Mouse (Mus musculus): ENCODE measurements around the gene Satb2. TPM values are rescaled to one million over a fixed set of nuclear protein-coding genes. Genes with fewer than 3 reads are reported as not detected.
"Not testable (repeated sequence)": the region's sequence is repeated elsewhere in the genome, so short reads cannot be mapped to it uniquely, and the experiment has no call there.

The Satb2 gene
- polyA plus RNA-seq, 1 experiment from 2014 or later = 0.96 TPM

- WGBS = 67% methylated on average over 7 of the region's 7 CpGs
- Histone ChIP-seq H3K4me1 (replicated peaks; ENCODE audit: control insufficient read depth, insufficient read depth, low read length) (no peaks in the 10 kb centered on the region), H3K9me3 (ENCODE audit: control insufficient read depth, low read length) (no peaks in the 10 kb centered on the region), H3K4me3 (replicated peaks; ENCODE audit: low read length) (no peak overlapping the region), H3K27ac (no peak overlapping the region), H3K27me3 (ENCODE audit: control insufficient read depth, insufficient read depth, low read length) (no peaks in the 10 kb centered on the region), H3K36me3 (replicated peaks; ENCODE audit: control insufficient read depth, insufficient read depth) (no peaks in the 10 kb centered on the region), H3K4me2 (replicated peaks) (no peak overlapping the region), H3K9ac (no peak overlapping the region)
- ATAC-seq (ENCODE audit: low FRiP score) (no peak), DNase-seq (ENCODE audit: low spot score) (no peak)
These were observed 177.8 kb downstream of the Satb2 start for GRCm38 (mm10) chr1:56800611-56801010.

- Histone ChIP-seq H3K36me3 (replicated peaks; ENCODE audit: control insufficient read depth, insufficient read depth) (no peaks in the 10 kb centered on the region), H3K9me3 (ENCODE audit: control insufficient read depth, low read length) (no peaks in the 10 kb centered on the region), H3K4me2 (replicated peaks) (no peak overlapping the region), H3K4me3 (replicated peaks; ENCODE audit: low read length) (no peak overlapping the region), H3K27me3 (ENCODE audit: control insufficient read depth, insufficient read depth, low read length) (no peaks in the 10 kb centered on the region), H3K9ac (no peak overlapping the region), H3K27ac (no peak overlapping the region), H3K4me1 (replicated peaks; ENCODE audit: control insufficient read depth, insufficient read depth, low read length) (no peaks in the 10 kb centered on the region)
- WGBS = 87% methylated on average over 19 of the region's 19 CpGs
- DNase-seq (ENCODE audit: low spot score) (no peak), ATAC-seq (ENCODE audit: low FRiP score) (no peak)
These were observed 183.3 kb downstream of the Satb2 start for GRCm38 (mm10) chr1:56795016-56795608.

- no peaks in the 10 kb centered on the region for H3K36me3 ChIP-seq (replicated peaks; ENCODE audit: control insufficient read depth, insufficient read depth)
- H3K9me3 ChIP-seq (ENCODE audit: control insufficient read depth, low read length) = no peaks in the 10 kb centered on the region
- 87% methylated on average over 2 of the region's 2 CpGs for WGBS
- H3K4me1 ChIP-seq (replicated peaks; ENCODE audit: control insufficient read depth, insufficient read depth, low read length) = no peaks in the 10 kb centered on the region
- H3K27me3 ChIP-seq (ENCODE audit: control insufficient read depth, insufficient read depth, low read length) = no peaks in the 10 kb centered on the region
- no peak overlapping the region for H3K4me3 ChIP-seq (replicated peaks; ENCODE audit: low read length)
- H3K4me2 ChIP-seq (replicated peaks) = no peak overlapping the region
- no peak overlapping the region for H3K27ac ChIP-seq
- H3K9ac ChIP-seq = no peak overlapping the region
- ATAC-seq (ENCODE audit: low FRiP score) (no peak), DNase-seq (ENCODE audit: low spot score) (no peak)
These were observed 188.8 kb downstream of the Satb2 start for GRCm38 (mm10) chr1:56789641-56790040.

GRCm38 (mm10) chr1:56782139-56782538, 196.3 kb downstream of the Satb2 start:
- not testable (repeated sequence) for H3K4me1 ChIP-seq (replicated peaks; ENCODE audit: control insufficient read depth, insufficient read depth, low read length); H3K4me2 ChIP-seq (replicated peaks); H3K27ac ChIP-seq; H3K9me3 ChIP-seq (ENCODE audit: control insufficient read depth, low read length); H3K27me3 ChIP-seq (ENCODE audit: control insufficient read depth, insufficient read depth, low read length); H3K4me3 ChIP-seq (replicated peaks; ENCODE audit: low read length); DNase-seq (ENCODE audit: low spot score); H3K9ac ChIP-seq; H3K36me3 ChIP-seq (replicated peaks; ENCODE audit: control insufficient read depth, insufficient read depth)
- ATAC-seq (ENCODE audit: low FRiP score) = peak; percentile 71; the same call in 1 of the 2 replicates
- WGBS = 97% methylated on average over 13 of the region's 13 CpGs

- no peak overlapping the region for H3K9ac ChIP-seq
- WGBS = 74% methylated on average over 1 of the region's 1 CpGs
- 0 out of 2 replicates have a peak, but pooled peaks cover 5% of the 10 kb centered on the region for H3K9me3 ChIP-seq (ENCODE audit: control insufficient read depth, low read length)
- no peak overlapping the region for H3K4me2 ChIP-seq (replicated peaks)
- ATAC-seq (ENCODE audit: low FRiP score) (no peak), DNase-seq (ENCODE audit: low spot score) (no peak)
- no peaks in the 10 kb centered on the region for H3K4me1 ChIP-seq (replicated peaks; ENCODE audit: control insufficient read depth, insufficient read depth, low read length)
- H3K27ac ChIP-seq = no peak overlapping the region
- no peaks in the 10 kb centered on the region for H3K27me3 ChIP-seq (ENCODE audit: control insufficient read depth, insufficient read depth, low read length)
- no peaks in the 10 kb centered on the region for H3K36me3 ChIP-seq (replicated peaks; ENCODE audit: control insufficient read depth, insufficient read depth)
- no peak overlapping the region for H3K4me3 ChIP-seq (replicated peaks; ENCODE audit: low read length)
These were observed 214.2 kb downstream of the Satb2 start for GRCm38 (mm10) chr1:56764205-56764604.

GRCm38 (mm10) chr1:56761512-56761911, 216.9 kb downstream of the Satb2 start:
- DNase-seq (ENCODE audit: low spot score) = no peak
- no peak overlapping the region for H3K27ac ChIP-seq
- no peaks in the 10 kb centered on the region for H3K36me3 ChIP-seq (replicated peaks; ENCODE audit: control insufficient read depth, insufficient read depth)
- no peaks in the 10 kb centered on the region for H3K27me3 ChIP-seq (ENCODE audit: control insufficient read depth, insufficient read depth, low read length)
- H3K4me1 ChIP-seq (replicated peaks; ENCODE audit: control insufficient read depth, insufficient read depth, low read length) = no peaks in the 10 kb centered on the region
- WGBS = 95% methylated on average over 1 of the region's 1 CpGs
- H3K9me3 ChIP-seq (ENCODE audit: control insufficient read depth, low read length) = 0 out of 2 replicates have a peak, but pooled peaks cover 5% of the 10 kb centered on the region
- H3K4me2 ChIP-seq (replicated peaks) = no peak overlapping the region
- H3K4me3 ChIP-seq (replicated peaks; ENCODE audit: low read length) = no peak overlapping the region
- ATAC-seq (ENCODE audit: low FRiP score) = no peak
- no peak overlapping the region for H3K9ac ChIP-seq

- Histone ChIP-seq H3K27ac (no peak overlapping the region), H3K4me1 (replicated peaks; ENCODE audit: control insufficient read depth, insufficient read depth, low read length) (no peaks in the 10 kb centered on the region), H3K4me3 (replicated peaks; ENCODE audit: low read length) (no peak overlapping the region), H3K36me3 (replicated peaks; ENCODE audit: control insufficient read depth, insufficient read depth) (no peaks in the 10 kb centered on the region), H3K4me2 (replicated peaks) (no peak overlapping the region), H3K9ac (no peak overlapping the region), H3K27me3 (ENCODE audit: control insufficient read depth, insufficient read depth, low read length) (no peaks in the 10 kb centered on the region), H3K9me3 (ENCODE audit: control insufficient read depth, low read length) (peaks cover 3% of the 10 kb centered on the region; the same call in 1 of the 2 replicates)
- ATAC-seq (ENCODE audit: low FRiP score) (no peak), DNase-seq (ENCODE audit: low spot score) (no peak)
- WGBS = 48% methylated on average over 1 of the region's 1 CpGs
These were observed 225.2 kb downstream of the Satb2 start for GRCm38 (mm10) chr1:56753283-56753682.

GRCm38 (mm10) chr1:56750693-56751092, 227.8 kb downstream of the Satb2 start:
- 92% methylated on average over 2 of the region's 2 CpGs for WGBS
- no peak for ATAC-seq (ENCODE audit: low FRiP score)
- H3K9ac ChIP-seq = no peak overlapping the region

GRCm38 (mm10) chr1:56749629-56750311, 228.7 kb downstream of the Satb2 start:
- Histone ChIP-seq H3K27me3 (ENCODE audit: control insufficient read depth, insufficient read depth, low read length) (no peaks in the 10 kb centered on the region), H3K27ac (no peak overlapping the region)
- 81% methylated on average over 16 of the region's 16 CpGs for WGBS

More at GRCm38 (mm10) chr1:56750693-56751092, 227.8 kb downstream of the Satb2 start:
- Histone ChIP-seq H3K4me3 (replicated peaks; ENCODE audit: low read length) (no peak overlapping the region), H3K27ac (no peak overlapping the region), H3K4me1 (replicated peaks; ENCODE audit: control insufficient read depth, insufficient read depth, low read length) (no peaks in the 10 kb centered on the region), H3K9me3 (ENCODE audit: control insufficient read depth, low read length) (peaks cover 3% of the 10 kb centered on the region; the same call in 1 of the 2 replicates), H3K36me3 (replicated peaks; ENCODE audit: control insufficient read depth, insufficient read depth) (no peaks in the 10 kb centered on the region), H3K27me3 (ENCODE audit: control insufficient read depth, insufficient read depth, low read length) (no peaks in the 10 kb centered on the region), H3K4me2 (replicated peaks) (no peak overlapping the region)
- DNase-seq (ENCODE audit: low spot score) = no peak

More at GRCm38 (mm10) chr1:56749629-56750311, 228.7 kb downstream of the Satb2 start:
- Histone ChIP-seq H3K4me2 (replicated peaks) (no peak overlapping the region), H3K36me3 (replicated peaks; ENCODE audit: control insufficient read depth, insufficient read depth) (no peaks in the 10 kb centered on the region), H3K4me3 (replicated peaks; ENCODE audit: low read length) (no peak overlapping the region), H3K9ac (no peak overlapping the region), H3K4me1 (replicated peaks; ENCODE audit: control insufficient read depth, insufficient read depth, low read length) (no peaks in the 10 kb centered on the region), H3K9me3 (ENCODE audit: control insufficient read depth, low read length) (no peaks in the 10 kb centered on the region)
- ATAC-seq (ENCODE audit: low FRiP score) (0 out of 2 replicates have a peak, but pooled peaks have one; percentile 37), DNase-seq (ENCODE audit: low spot score) (no peak)

All from hindbrain, embryonic 14.5 days (tissue).